Mouse (Mus musculus): Measurements from ENCODE around the gene Ttf2. TPM values are rescaled to one million over a fixed set of nuclear protein-coding genes. Genes with fewer than 3 reads are reported as not detected.

Ttf2 gene
- polyA plus RNA-seq, 1 experiment from 2014 or later = 12.3 TPM

DNA sequence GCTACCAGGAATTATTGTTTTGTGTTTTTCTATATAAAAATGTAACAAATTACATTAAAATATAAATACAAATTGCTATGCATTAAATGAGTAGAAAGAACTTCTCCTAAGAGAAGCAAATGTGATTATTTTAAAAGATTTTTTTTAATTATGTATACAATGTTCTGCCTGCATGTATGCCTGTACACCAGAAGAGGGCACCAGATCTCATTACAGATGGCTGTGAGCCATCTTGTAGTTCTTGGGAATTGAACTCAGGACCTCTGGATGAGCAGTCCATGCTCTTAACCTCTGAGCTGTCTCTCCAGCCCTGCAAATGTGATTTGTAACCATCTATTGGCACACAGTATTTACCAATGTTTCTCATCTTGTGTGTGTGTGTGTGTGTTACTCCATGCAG, 14.8 kb downstream of the Ttf2 start:
- Histone ChIP-seq H3K27ac (ENCODE audit: low read length) (no peak overlapping the region), H3K4me3 (replicated peaks; ENCODE audit: low read length) (no peak overlapping the region), H3K4me1 (ENCODE audit: control insufficient read depth, insufficient read depth, low read length) (no peaks in the 10 kb centered on the region), H3K27me3 (ENCODE audit: control insufficient read depth, insufficient read depth, low read length) (no peaks in the 10 kb centered on the region), H3K36me3 (ENCODE audit: control insufficient read depth, insufficient read depth, low read length) (0 out of 2 replicates have a peak, but pooled peaks cover 8% of the 10 kb centered on the region), H3K9ac (ENCODE audit: low read length) (no peak overlapping the region), H3K4me2 (ENCODE audit: low read depth, low read length) (no peak overlapping the region), H3K9me3 (replicated peaks; ENCODE audit: control insufficient read depth, low read length) (no peaks in the 10 kb centered on the region)
- ATAC-seq (ENCODE audit: insufficient read depth, low FRiP score) = no peak

GRCm38 (mm10) chr3:100951531-100951930, 17.9 kb downstream of the Ttf2 start:
- Histone ChIP-seq H3K36me3 (ENCODE audit: control insufficient read depth, insufficient read depth, low read length) (0 out of 2 replicates have a peak, but pooled peaks cover 17% of the 10 kb centered on the region), H3K27ac (ENCODE audit: low read length) (no peak overlapping the region), H3K4me1 (ENCODE audit: control insufficient read depth, insufficient read depth, low read length) (no peaks in the 10 kb centered on the region), H3K9ac (ENCODE audit: low read length) (no peak overlapping the region), H3K9me3 (replicated peaks; ENCODE audit: control insufficient read depth, low read length) (no peaks in the 10 kb centered on the region), H3K4me3 (replicated peaks; ENCODE audit: low read length) (no peak overlapping the region), H3K27me3 (ENCODE audit: control insufficient read depth, insufficient read depth, low read length) (no peaks in the 10 kb centered on the region), H3K4me2 (ENCODE audit: low read depth, low read length) (no peak overlapping the region)
- 92% methylated on average over 4 of the region's 4 CpGs for WGBS
- no peak for ATAC-seq (ENCODE audit: insufficient read depth, low FRiP score)

GRCm38 (mm10) chr3:100947286-100947685, 22.2 kb downstream of the Ttf2 start:
- whole genome bisulfite sequencing = 92% methylated on average over 8 of the region's 8 CpGs
- H3K9ac ChIP-seq (ENCODE audit: low read length) = no peak overlapping the region
- no peak overlapping the region for H3K27ac ChIP-seq (ENCODE audit: low read length)
- 0 out of 2 replicates have a peak, but pooled peaks cover 12% of the 10 kb centered on the region for H3K36me3 ChIP-seq (ENCODE audit: control insufficient read depth, insufficient read depth, low read length)
- H3K4me1 ChIP-seq (ENCODE audit: control insufficient read depth, insufficient read depth, low read length) = no peaks in the 10 kb centered on the region
- ATAC-seq (ENCODE audit: insufficient read depth, low FRiP score) = no peak
- H3K4me2 ChIP-seq (ENCODE audit: low read depth, low read length) = no peak overlapping the region
- no peak overlapping the region for H3K4me3 ChIP-seq (replicated peaks; ENCODE audit: low read length)
- H3K9me3 ChIP-seq (replicated peaks; ENCODE audit: control insufficient read depth, low read length) = no peaks in the 10 kb centered on the region
- no peaks in the 10 kb centered on the region for H3K27me3 ChIP-seq (ENCODE audit: control insufficient read depth, insufficient read depth, low read length)

GRCm38 (mm10) chr3:100940496-100941037, 28.9 kb downstream of the Ttf2 start:
- WGBS = 83% methylated on average over 4 of the region's 4 CpGs
- no peak for ATAC-seq (ENCODE audit: insufficient read depth, low FRiP score)
- Histone ChIP-seq H3K9me3 (replicated peaks; ENCODE audit: control insufficient read depth, low read length) (no peaks in the 10 kb centered on the region), H3K36me3 (ENCODE audit: control insufficient read depth, insufficient read depth, low read length) (peaks cover 13% of the 10 kb centered on the region; the same call in 1 of the 2 replicates), H3K4me3 (replicated peaks; ENCODE audit: low read length) (no peak overlapping the region), H3K9ac (ENCODE audit: low read length) (no peak overlapping the region), H3K27ac (ENCODE audit: low read length) (no peak overlapping the region), H3K27me3 (ENCODE audit: control insufficient read depth, insufficient read depth, low read length) (no peaks in the 10 kb centered on the region), H3K4me2 (ENCODE audit: low read depth, low read length) (no peak overlapping the region), H3K4me1 (ENCODE audit: control insufficient read depth, insufficient read depth, low read length) (no peaks in the 10 kb centered on the region)

DNA sequence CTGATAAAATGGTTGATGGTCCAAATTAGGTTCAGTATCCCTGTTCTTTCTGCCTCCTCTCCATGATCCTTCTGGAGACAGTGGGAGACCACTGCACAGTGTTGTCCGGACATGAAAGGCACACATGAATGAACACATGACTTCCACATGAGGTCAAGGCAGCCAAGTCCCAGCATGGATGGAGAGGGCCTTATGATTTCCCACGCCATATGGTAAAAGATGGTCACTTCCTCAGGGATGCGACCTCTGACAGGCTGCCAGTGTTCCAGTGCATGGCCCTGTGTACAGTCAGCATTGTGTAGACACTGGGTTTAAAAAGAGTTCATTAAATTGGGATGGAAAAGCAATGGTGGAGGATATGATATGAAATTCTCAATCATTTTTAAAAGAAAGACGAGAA, 31.3 kb downstream of the Ttf2 start:
- no peak overlapping the region for H3K27ac ChIP-seq (ENCODE audit: low read length)
- 93% methylated on average over 4 of the region's 4 CpGs for WGBS
- no peak overlapping the region for H3K9ac ChIP-seq (ENCODE audit: low read length)
- H3K36me3 ChIP-seq (ENCODE audit: control insufficient read depth, insufficient read depth, low read length) = peaks cover 13% of the 10 kb centered on the region; the same call in 1 of the 2 replicates
- no peaks in the 10 kb centered on the region for H3K27me3 ChIP-seq (ENCODE audit: control insufficient read depth, insufficient read depth, low read length)
- no peaks in the 10 kb centered on the region for H3K4me1 ChIP-seq (ENCODE audit: control insufficient read depth, insufficient read depth, low read length)
- ATAC-seq (ENCODE audit: insufficient read depth, low FRiP score) = no peak
- H3K9me3 ChIP-seq (replicated peaks; ENCODE audit: control insufficient read depth, low read length) = no peaks in the 10 kb centered on the region
- no peak overlapping the region for H3K4me3 ChIP-seq (replicated peaks; ENCODE audit: low read length)
- H3K4me2 ChIP-seq (ENCODE audit: low read depth, low read length) = no peak overlapping the region

DNA sequence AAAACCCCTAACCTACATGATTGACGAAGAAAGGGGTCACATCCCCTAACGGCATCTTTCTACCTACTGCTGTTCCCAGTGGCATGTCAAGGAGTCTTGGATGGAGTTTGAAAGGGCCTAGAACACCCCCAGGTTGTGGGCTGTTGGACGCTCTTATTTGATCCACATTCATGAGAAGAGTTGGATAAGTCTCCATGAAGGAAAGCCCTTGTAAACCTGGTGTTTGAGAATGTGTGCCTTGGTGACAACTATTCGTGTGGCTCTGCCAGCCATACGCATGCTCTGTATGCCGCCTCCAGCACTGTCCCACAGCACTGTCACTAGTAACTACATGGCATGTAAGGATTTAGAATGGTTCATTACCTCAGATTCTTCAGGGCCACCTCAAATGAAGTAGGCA, 33.3 kb downstream of the Ttf2 start:
- Histone ChIP-seq H3K9me3 (replicated peaks; ENCODE audit: control insufficient read depth, low read length) (no peaks in the 10 kb centered on the region), H3K4me1 (ENCODE audit: control insufficient read depth, insufficient read depth, low read length) (no peaks in the 10 kb centered on the region), H3K9ac (ENCODE audit: low read length) (no peak overlapping the region), H3K27ac (ENCODE audit: low read length) (no peak overlapping the region), H3K4me3 (replicated peaks; ENCODE audit: low read length) (no peak overlapping the region), H3K4me2 (ENCODE audit: low read depth, low read length) (no peak overlapping the region), H3K36me3 (ENCODE audit: control insufficient read depth, insufficient read depth, low read length) (peaks cover 13% of the 10 kb centered on the region; the same call in 1 of the 2 replicates), H3K27me3 (ENCODE audit: control insufficient read depth, insufficient read depth, low read length) (no peaks in the 10 kb centered on the region)
- ATAC-seq (ENCODE audit: insufficient read depth, low FRiP score) = no peak
- WGBS = 89% methylated on average over 6 of the region's 6 CpGs

- no peak for ATAC-seq (ENCODE audit: insufficient read depth, low FRiP score)
- Histone ChIP-seq H3K36me3 (ENCODE audit: control insufficient read depth, insufficient read depth, low read length) (peaks cover 13% of the 10 kb centered on the region; the same call in 1 of the 2 replicates), H3K27ac (ENCODE audit: low read length) (no peak overlapping the region), H3K9me3 (replicated peaks; ENCODE audit: control insufficient read depth, low read length) (no peaks in the 10 kb centered on the region), H3K27me3 (ENCODE audit: control insufficient read depth, insufficient read depth, low read length) (no peaks in the 10 kb centered on the region), H3K9ac (ENCODE audit: low read length) (no peak overlapping the region), H3K4me2 (ENCODE audit: low read depth, low read length) (no peak overlapping the region), H3K4me3 (replicated peaks; ENCODE audit: low read length) (no peak overlapping the region), H3K4me1 (ENCODE audit: control insufficient read depth, insufficient read depth, low read length) (no peaks in the 10 kb centered on the region)
- WGBS = 91% methylated on average over 6 of the region's 6 CpGs
Observed at GRCm38 (mm10) chr3:100935521-100935920, 33.9 kb downstream of the Ttf2 start.

DNA sequence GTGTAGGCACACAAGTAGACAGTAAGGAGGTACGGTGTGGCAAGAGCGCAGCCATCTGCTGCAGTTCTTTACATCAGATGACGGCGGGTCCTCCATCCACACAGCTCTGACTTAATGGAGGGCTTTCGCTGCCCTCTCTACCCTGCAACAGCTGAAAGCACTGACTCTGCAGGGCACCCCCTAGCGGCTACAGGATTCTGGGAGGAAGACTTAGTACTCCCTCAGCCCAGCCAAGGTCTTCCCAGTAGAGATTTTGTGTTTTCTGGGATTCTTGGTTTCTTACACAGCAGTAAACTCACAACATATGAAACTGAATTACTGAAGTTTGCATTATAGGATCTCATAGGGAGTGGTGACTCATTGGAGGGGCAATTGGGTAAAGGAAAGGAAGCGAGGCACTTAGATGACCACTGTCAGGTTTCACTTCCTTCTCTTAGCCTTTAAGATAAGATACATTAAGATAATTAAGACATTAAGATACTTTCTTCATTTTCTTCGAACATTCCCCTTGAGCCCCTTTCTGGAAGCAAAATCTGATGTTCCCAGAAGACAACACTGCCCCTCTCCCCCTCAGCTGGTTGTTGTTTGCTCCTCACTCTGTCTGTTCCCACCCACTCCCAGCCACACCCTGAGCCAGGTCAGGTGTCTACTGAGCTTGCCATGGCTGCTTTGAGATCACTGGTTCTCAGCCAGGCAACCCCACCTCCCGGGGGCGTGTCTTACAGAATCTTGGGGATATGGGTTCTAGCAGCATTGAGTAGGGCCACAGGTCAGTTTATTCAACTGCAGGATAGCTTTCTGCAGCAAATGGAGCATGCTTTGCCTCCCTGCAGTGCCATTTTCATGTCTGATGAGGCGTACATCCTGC, 37.2 kb downstream of the Ttf2 start:
- H3K9ac ChIP-seq (ENCODE audit: low read length) = no peak overlapping the region
- ATAC-seq (ENCODE audit: insufficient read depth, low FRiP score) = no peak
- H3K27ac ChIP-seq (ENCODE audit: low read length) = no peak overlapping the region
- no peaks in the 10 kb centered on the region for H3K4me1 ChIP-seq (ENCODE audit: control insufficient read depth, insufficient read depth, low read length)
- H3K4me2 ChIP-seq (ENCODE audit: low read depth, low read length) = no peak overlapping the region
- H3K27me3 ChIP-seq (ENCODE audit: control insufficient read depth, insufficient read depth, low read length) = no peaks in the 10 kb centered on the region
- H3K9me3 ChIP-seq (replicated peaks; ENCODE audit: control insufficient read depth, low read length) = no peaks in the 10 kb centered on the region
- WGBS = 76% methylated on average over 11 of the region's 11 CpGs
- H3K4me3 ChIP-seq (replicated peaks; ENCODE audit: low read length) = no peak overlapping the region
- H3K36me3 ChIP-seq (ENCODE audit: control insufficient read depth, insufficient read depth, low read length) = peaks cover 5% of the 10 kb centered on the region; the same call in 1 of the 2 replicates

DNA sequence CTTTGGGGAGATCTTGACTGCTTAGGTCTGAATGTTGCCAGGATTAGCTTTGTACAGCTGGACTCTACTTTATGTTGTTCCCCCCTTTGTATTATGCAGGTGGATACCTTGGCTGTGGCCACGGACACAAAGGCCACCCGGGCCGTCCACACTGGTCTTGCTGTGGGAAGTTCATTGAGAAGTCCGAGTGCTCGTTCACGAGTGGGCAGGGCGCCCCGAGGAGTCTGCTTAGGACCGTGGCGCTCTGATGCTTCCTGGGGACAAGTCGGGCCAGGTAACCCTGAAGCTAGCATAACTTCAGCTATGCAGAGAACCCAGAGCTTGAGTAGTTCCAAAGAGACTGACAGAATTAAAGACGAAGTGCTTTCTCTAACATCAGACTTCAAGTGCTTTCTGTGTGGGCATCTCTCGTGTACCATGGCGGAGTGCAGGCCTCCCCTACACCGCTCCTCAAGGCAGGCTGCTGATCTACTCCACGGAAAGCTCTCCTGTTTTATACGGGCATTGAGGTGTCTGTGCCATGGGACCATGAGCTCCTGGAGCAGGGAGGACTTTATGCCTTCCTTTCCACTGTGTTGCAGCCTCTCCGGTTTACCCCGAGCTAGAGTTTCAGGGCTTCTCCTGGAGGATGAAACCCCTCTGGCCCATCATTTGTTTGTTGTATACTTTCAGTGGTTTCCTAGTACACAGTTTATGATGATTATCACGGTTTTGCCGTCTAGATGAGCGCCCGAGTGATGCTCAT, 38.0 kb downstream of the Ttf2 start:
- no peaks in the 10 kb centered on the region for H3K27me3 ChIP-seq (ENCODE audit: control insufficient read depth, insufficient read depth, low read length)
- H3K4me1 ChIP-seq (ENCODE audit: control insufficient read depth, insufficient read depth, low read length) = peaks cover 6% of the 10 kb centered on the region; the same call in 1 of the 2 replicates
- WGBS = 91% methylated on average over 23 of the region's 23 CpGs
- no peak overlapping the region for H3K4me3 ChIP-seq (replicated peaks; ENCODE audit: low read length)
- no peak for ATAC-seq (ENCODE audit: insufficient read depth, low FRiP score)
- no peak overlapping the region for H3K27ac ChIP-seq (ENCODE audit: low read length)
- H3K9me3 ChIP-seq (replicated peaks; ENCODE audit: control insufficient read depth, low read length) = no peaks in the 10 kb centered on the region
- H3K9ac ChIP-seq (ENCODE audit: low read length) = no peak overlapping the region
- H3K36me3 ChIP-seq (ENCODE audit: control insufficient read depth, insufficient read depth, low read length) = peaks cover 5% of the 10 kb centered on the region; the same call in 1 of the 2 replicates
- no peak overlapping the region for H3K4me2 ChIP-seq (ENCODE audit: low read depth, low read length)
